Mouse (Mus musculus) C2C12 (cell line): ENCODE results near the gene Adap1. TPM values are rescaled to one million over a fixed set of nuclear protein-coding genes. Genes with fewer than 3 reads are reported as not detected.
A peak's percentile ranks its signal among the peaks of the same experiment; 100 is the strongest.

Source experiments
- H3K27me3 ChIP-seq: one replicate; pipeline ENCODE4 v1.6.1; 2011; ENCODE audit not compliant: control insufficient read depth, insufficient read depth, insufficient read length
- H3K36me3 ChIP-seq: one replicate; pipeline ENCODE4 v1.6.1; 2011; ENCODE audit not compliant: control insufficient read depth, insufficient read depth
- H3K4me3 ChIP-seq: one replicate; pipeline ENCODE4 v1.5.1; 2011; ENCODE audit warnings: mild to moderate bottlenecking, control low read depth; ENCODE audit not compliant: poor library complexity, insufficient read depth, severe bottlenecking
- H3K79me2 ChIP-seq: one replicate; pipeline ENCODE4 v1.6.1; 2011; ENCODE audit not compliant: control insufficient read depth, insufficient read depth
- H3K79me3 ChIP-seq: one replicate; pipeline ENCODE4 v1.6.1; 2011; ENCODE audit warnings: low read depth, control low read depth
- H3ac ChIP-seq: one replicate; pipeline ENCODE3; 2011; ENCODE audit warnings: low read depth; ENCODE audit not compliant: control insufficient read depth, insufficient read length
- CEBPB ChIP-seq: IDR thresholded peaks from one replicate; pipeline ENCODE4 v1.6.1; 2011; ENCODE audit warnings: low read depth, mild to moderate bottlenecking, control low read depth, moderate library complexity
- CTCF ChIP-seq: IDR thresholded peaks from one replicate; pipeline ENCODE4 v1.5.1; 2011; ENCODE audit not compliant: control insufficient read depth, insufficient read depth, insufficient read length
- FOSL1 ChIP-seq: IDR thresholded peaks from one replicate; pipeline ENCODE4 v1.8.0; 2011; ENCODE audit warnings: mild to moderate bottlenecking, low read length; ENCODE audit not compliant: poor library complexity, insufficient read depth, severe bottlenecking
- MAX ChIP-seq: IDR thresholded peaks from one replicate; pipeline ENCODE4 v1.6.1; 2011; ENCODE audit warnings: mild to moderate bottlenecking, control low read depth
- MYOD1 ChIP-seq: IDR thresholded peaks from one replicate; pipeline ENCODE4 v1.6.1; 2011; ENCODE audit warnings: low read depth; ENCODE audit not compliant: control insufficient read depth, insufficient read length
- MYOG ChIP-seq: IDR thresholded peaks from one replicate; pipeline ENCODE4 v1.6.1; 2011; ENCODE audit not compliant: control insufficient read depth, insufficient read length; ENCODE audit errors: extremely low read depth
- USF1 ChIP-seq: IDR thresholded peaks from one replicate; pipeline ENCODE4 v1.6.1; 2011; ENCODE audit warnings: low read depth, mild to moderate bottlenecking, control low read depth, moderate library complexity
- polyA plus RNA-seq: library from polyadenylated mRNA; unstranded; fragments of >200 nt; fragmentation: generic; extraction: Trizol; gene quantifications from one replicate; pipeline ENCODE4 v1.2.1, GENCODE M21; 2012; ENCODE audit warnings: missing spikeins

Adap1 gene
- polyA plus RNA-seq, 1 experiment = 0.06 TPM

- peaks cover 41% of the 10 kb centered on the region for H3K36me3 ChIP-seq
- H3K27me3 ChIP-seq = no peaks in the 10 kb centered on the region
- TF ChIP-seq USF1 (no peak), FOSL1 (no peak), CEBPB (no peak), MYOG (no peak), CTCF (no peak), MAX (no peak), MYOD1 (no peak)
- no peak overlapping the region for H3K4me3 ChIP-seq
- no peak overlapping the region for H3ac ChIP-seq
- peaks cover 87% of the 10 kb centered on the region for H3K79me2 ChIP-seq
- peaks cover 76% of the 10 kb centered on the region for H3K79me3 ChIP-seq
Measured at GRCm38 (mm10) chr5:139256211-139256765, 69.1 kb downstream of the Adap1 start.

DNA sequence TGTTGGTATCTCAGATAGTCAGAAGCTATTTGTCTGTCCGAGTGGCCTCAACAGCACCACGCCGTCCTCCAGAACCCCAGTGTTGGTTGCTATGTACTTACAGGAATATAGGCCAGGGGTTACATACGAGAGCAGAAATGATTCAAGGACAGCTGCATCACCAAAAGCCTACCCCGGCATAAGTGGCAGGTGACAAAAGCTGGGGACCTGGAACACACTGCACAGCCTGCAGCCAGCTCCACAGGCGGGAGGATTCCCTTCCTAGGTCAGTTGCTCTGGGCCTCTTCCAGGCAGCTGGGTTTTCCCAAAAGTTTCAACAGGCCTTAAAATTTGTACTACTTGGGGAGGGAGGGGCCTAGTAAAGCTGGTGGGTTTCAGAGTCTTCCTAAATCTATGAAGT, 69.6 kb downstream of the Adap1 start:
- peaks cover 73% of the 10 kb centered on the region for H3K79me3 ChIP-seq
- H3K36me3 ChIP-seq = peaks cover 35% of the 10 kb centered on the region
- no peak overlapping the region for H3ac ChIP-seq
- peaks cover 82% of the 10 kb centered on the region for H3K79me2 ChIP-seq
- H3K27me3 ChIP-seq = no peaks in the 10 kb centered on the region
- H3K4me3 ChIP-seq = no peak overlapping the region
- TF ChIP-seq CTCF (no peak), MAX (no peak), CEBPB (no peak), USF1 (no peak), FOSL1 (no peak), MYOD1 (no peak), MYOG (no peak)

- Histone ChIP-seq H3K4me3 (no peak overlapping the region), H3K79me3 (peaks cover 66% of the 10 kb centered on the region), H3K27me3 (no peaks in the 10 kb centered on the region), H3K79me2 (peaks cover 74% of the 10 kb centered on the region), H3ac (no peak overlapping the region), H3K36me3 (peaks cover 33% of the 10 kb centered on the region)
- TF ChIP-seq MAX (no peak), CTCF (no peak), MYOD1 (no peak), MYOG (no peak), FOSL1 (no peak)
Measured at GRCm38 (mm10) chr5:139254938-139255337, 70.5 kb downstream of the Adap1 start.

GRCm38 (mm10) chr5:139253301-139253741, 72.1 kb downstream of the Adap1 start:
- Histone ChIP-seq H3K36me3 (peaks cover 38% of the 10 kb centered on the region), H3K27me3 (no peaks in the 10 kb centered on the region), H3ac (peak overlapping the region; percentile 68), H3K79me3 (peaks cover 51% of the 10 kb centered on the region), H3K4me3 (peak overlapping the region; percentile 68), H3K79me2 (peaks cover 57% of the 10 kb centered on the region)
- TF ChIP-seq MYOG = no peak
- no peak for TF ChIP-seq MYOD1
- TF ChIP-seq MAX = peak; percentile 68
- TF ChIP-seq USF1 = peak; percentile 39
- no peak for TF ChIP-seq FOSL1
- TF ChIP-seq CEBPB = no peak

GRCm38 (mm10) chr5:139252910-139253245, 72.5 kb downstream of the Adap1 start:
- Histone ChIP-seq H3K79me2 (peaks cover 53% of the 10 kb centered on the region), H3ac (peak overlapping the region; percentile 68), H3K36me3 (peaks cover 39% of the 10 kb centered on the region), H3K27me3 (no peaks in the 10 kb centered on the region), H3K4me3 (peak overlapping the region; percentile 68), H3K79me3 (peaks cover 46% of the 10 kb centered on the region)
- TF ChIP-seq MYOG = no peak
- no peak for TF ChIP-seq MYOD1
- TF ChIP-seq MAX = no peak
- TF ChIP-seq CTCF = no peak
- TF ChIP-seq CEBPB = no peak
- no peak for TF ChIP-seq FOSL1
- TF ChIP-seq USF1 = no peak

GRCm38 (mm10) chr5:139252081-139252909, 73.1 kb downstream of the Adap1 start, which contains the start of gene Get4:
TSS of gene Get4 (plus strand) at chr5:139252324.
- TF ChIP-seq FOSL1 (no peak), CEBPB (no peak), MYOD1 (no peak), CTCF (no peak), MAX (peak; percentile 75), MYOG (no peak), USF1 (peak; percentile 89)
- no peaks in the 10 kb centered on the region for H3K27me3 ChIP-seq
- peaks cover 47% of the 10 kb centered on the region for H3K79me2 ChIP-seq
- peaks cover 40% of the 10 kb centered on the region for H3K36me3 ChIP-seq
- H3ac ChIP-seq = peak within 1 kb of the TSS; percentile 71
- H3K4me3 ChIP-seq = peak within 1 kb of the TSS; percentile 68
- peaks cover 45% of the 10 kb centered on the region for H3K79me3 ChIP-seq
